Mouse (Mus musculus) testis, postnatal 10 days (tissue): ENCODE data around the gene Rpl7l1.
A peak's percentile ranks its signal among the peaks of the same experiment; 100 is the strongest.

Experiments used
- DNase-seq: peaks from one replicate; pipeline ENCODE4 v3.0.0; 2021; ENCODE audit warnings: low spot score

Gene Rpl7l1

DNA sequence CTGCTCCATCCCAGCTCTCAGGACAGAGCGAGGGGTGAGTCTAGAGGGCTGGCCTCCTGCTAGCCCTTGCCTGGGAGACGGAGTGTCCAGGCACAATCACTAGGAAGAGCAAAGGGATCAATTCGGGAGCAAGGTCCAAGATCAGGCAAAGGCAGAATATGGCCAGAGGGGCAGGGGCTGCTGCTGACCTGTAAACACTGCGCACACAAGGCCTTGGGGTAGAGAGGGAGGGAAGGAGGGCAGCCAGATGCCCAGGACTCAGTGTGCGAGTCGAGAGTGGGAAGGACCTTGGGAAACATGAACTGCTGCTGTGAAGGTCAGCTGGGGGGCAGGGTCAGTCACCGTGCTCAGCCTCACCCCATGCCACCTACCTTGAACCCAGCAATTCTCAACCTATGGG, 47.2 kb downstream of the Rpl7l1 start:
- DNase-seq: no peak

DNA sequence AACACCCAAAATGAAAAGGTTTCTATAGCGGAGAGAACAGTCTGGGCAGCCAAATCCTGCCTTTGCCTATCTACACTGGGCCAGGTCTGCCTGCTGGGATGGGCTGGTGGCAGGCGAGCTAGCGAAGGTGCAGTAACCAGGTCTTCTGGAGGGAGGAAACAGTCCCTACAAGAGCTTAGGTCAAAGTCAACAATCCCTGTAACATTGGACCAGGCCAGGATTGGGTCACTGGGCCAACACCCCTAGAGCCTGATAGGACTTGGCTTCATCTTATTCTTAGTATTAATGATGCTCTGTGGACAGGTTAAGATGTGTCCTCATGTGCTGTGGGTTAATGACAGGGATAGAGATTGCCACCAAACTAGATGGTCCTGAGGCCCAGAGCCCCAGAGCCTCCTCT, 48.4 kb downstream of the Rpl7l1 start:
- DNase-seq: no peak

DNA sequence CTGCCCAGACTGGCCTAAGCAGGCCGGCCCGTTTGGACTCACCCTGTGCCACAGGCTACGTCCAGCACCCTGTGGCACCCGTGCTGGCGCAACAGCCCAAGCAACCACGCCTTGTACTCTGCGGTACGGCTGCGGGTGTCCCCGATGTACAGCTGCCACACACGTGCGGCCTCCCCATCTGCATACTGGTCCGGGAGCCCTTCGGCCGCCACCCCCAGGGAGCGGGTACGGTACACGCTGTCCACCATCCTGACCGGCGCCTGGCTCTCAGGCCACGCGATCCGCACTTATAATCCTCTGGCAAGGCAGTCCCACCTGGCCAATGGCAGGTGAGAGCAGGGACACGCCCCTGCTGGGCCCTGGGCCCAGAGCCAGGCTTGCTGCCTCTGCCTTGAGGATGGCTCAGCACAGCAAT, 53.6 kb downstream of the Rpl7l1 start, which contains the start of gene Gnmt:
TSS of gene Gnmt (minus strand) at position 265 of the 415 bp plus-strand sequence.
- peak; percentile 59 for DNase-seq

DNA sequence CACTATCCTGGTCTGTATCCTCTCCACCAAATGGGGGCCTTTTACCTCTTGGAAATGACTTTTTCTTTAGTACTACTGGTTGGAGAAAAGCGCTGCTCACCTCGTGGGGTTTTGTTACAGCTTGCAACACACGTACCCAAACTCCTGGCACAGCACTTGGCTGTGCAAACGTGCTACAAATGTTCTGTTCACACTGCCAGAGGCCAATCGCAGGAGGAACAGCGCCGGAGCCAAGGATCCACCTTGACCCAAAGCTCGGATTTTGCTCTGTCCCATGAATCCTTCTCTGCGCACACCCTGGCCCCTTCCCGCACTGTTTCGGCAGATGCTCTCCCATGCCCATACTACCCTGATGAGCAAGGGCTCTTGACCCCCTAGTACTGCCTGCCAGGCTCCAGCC, 54.0 kb downstream of the Rpl7l1 start:
- no peak for DNase-seq

DNA sequence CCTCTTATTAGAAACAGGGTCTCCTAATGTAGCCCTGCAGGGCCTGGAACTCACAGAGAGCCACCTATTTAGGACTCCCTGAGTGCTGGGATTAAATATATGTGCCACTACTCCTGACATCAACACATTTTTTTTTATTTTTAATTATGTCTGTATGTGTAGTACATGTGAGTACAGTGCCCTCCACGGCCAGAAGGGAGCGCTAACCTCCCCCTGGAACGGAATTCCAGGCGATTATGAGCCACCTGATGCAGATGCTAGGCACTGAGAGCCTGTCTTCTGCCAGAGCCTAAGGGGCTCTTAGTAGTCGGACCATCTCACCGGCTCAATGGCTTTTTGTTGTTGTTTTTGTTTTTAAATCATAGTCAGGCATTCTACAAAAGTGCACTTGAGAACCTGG, 54.5 kb downstream of the Rpl7l1 start:
- DNase-seq: peak; percentile 69

DNA sequence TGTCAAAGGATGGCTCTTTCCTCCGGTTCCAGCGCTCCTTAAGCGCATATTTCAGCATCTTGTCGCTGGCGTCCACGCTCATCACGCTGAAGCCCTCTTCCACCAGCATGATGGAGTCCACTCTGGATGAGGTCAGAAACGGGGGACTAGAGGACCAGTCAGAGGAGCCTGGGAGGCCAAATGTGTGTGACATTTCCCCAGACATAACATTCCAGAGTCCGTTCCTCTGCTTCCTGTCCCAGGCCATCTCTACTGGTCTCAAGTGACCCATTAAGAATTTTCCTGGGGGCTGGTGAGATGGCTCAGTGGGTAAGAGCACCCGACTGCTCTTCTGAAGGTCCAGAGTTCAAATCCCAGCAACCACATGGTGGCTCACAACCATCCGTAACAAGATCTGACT, 55.2 kb downstream of the Rpl7l1 start:
- DNase-seq: no peak

DNA sequence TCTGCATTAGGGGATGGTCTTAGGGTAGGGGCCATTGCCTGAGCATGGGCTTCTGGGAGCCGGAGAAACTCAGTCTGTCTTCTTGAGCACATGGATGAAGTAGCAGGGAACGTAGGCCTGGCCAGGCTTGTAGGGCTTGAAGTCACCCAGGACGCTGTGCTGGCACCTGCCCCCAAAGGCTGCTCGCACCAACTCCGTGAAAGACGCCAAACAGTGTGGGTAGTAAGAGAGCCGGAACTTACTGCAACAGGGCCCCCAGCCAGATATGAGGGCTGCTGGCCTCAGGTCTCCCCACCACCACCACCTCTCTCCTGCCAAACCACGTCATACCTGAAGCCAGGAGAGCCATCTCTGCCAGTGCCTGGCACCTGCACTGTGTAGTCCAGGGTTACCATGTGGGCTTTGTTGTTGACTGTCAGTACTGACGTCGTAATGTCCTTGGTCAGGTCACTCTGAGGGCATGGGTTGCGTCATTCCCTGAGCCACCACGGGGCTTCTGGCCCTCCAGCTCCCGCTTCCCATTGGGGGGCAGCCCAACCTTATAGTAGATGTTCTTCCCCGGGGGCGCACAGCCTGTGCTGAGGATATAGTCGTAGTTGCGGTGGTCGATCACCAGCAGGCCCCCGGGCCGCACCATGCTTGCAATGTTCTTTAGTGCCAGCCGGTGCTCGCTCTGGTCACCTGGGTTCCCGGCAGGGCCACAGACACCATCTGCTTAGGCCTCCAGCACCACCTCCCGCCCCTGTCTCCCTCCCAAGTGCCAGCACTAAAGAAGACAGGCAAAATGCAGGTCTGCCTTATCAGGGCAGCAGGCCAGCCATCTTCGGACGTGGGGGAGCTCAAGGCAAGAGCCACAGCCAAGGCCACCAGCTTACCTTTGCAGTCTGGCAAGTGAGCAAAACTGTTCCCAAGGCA, 56.5 kb downstream of the Rpl7l1 start:
- peak; percentile 54 for DNase-seq

DNA sequence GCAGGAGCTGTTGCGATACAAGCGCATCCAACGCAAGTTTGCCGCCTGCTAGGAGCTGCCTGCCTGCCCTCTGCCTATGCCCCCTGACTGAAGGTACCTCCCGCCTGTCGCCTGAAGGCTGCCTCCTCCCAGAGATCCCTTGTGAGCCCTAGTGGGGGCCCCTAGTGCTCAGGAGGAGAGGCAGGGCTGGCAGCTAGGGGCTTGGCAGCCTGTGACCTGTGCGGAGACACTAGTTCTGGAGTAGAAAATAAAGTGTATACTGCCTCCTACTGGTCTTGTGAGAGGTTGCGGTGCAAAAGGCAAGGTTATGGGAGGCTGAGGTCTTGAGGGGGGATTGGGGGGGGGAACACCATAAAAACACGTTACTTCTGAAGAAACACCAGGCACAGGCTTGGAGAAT, 57.2 kb downstream of the Rpl7l1 start:
- DNase-seq: no peak

DNA sequence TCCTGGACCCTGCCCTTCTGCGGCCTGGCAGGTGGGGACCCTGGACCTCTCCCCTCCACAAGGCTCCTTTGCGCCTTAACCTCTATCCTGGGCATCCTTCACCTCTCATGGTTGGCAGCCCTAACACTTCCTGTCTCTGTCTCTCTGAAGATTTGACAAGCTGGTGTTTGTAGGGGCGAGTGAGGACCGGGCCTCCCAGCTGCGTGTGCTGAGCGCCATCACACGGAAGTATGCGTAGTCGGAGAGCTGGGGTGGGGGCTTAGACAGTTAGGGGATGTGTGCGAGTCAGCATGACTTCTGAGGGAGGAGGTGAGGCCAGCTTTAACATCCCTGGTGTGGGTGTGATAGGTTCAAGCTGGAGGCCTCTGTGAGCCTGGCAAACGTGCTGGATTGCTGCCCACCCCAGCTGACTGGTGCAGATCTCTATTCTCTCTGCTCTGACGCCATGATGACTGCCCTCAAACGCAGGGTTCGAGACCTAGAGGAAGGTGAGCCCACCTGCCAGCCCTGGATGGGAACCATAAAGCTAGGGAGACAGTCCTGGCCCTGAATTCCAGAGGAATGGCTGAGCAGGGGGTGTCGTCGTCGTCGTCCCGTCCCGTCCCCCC, 57.9 kb downstream of the Rpl7l1 start:
- DNase-seq: no peak
